Mouse (Mus musculus) liver, adult 2 months (tissue): ENCODE measurements around the gene Bmp7.

Source experiments
- CTCF ChIP-seq: fragments of 200-500 bp; IDR thresholded peaks from 2 replicates; pipeline ENCODE4 v1.5.1; 2011; ENCODE audit warnings: low read depth, low read length, control low read depth
- POLR2A ChIP-seq: fragments of 200-500 bp; IDR thresholded peaks from 2 replicates; pipeline ENCODE4 v1.6.1; 2011; ENCODE audit warnings: low read length, control low read depth; ENCODE audit not compliant: insufficient read depth; ENCODE audit errors: extremely low read depth

- no peak for TF ChIP-seq CTCF
- TF ChIP-seq POLR2A = no peak
Measured at GRCm38 (mm10) chr2:172842306-172842705, 97.8 kb downstream of the Bmp7 start.
